Mouse (Mus musculus): ENCODE results near the gene Hacd1. TPM values are rescaled to one million over a fixed set of nuclear protein-coding genes. Genes with fewer than 3 reads are reported as not detected.

The Hacd1 gene
- 147 and 171 TPM in 2 replicates for polyA plus RNA-seq (2015; fragmentation: Nextera tagmentation; extraction: Ambion mirVana)

DNA sequence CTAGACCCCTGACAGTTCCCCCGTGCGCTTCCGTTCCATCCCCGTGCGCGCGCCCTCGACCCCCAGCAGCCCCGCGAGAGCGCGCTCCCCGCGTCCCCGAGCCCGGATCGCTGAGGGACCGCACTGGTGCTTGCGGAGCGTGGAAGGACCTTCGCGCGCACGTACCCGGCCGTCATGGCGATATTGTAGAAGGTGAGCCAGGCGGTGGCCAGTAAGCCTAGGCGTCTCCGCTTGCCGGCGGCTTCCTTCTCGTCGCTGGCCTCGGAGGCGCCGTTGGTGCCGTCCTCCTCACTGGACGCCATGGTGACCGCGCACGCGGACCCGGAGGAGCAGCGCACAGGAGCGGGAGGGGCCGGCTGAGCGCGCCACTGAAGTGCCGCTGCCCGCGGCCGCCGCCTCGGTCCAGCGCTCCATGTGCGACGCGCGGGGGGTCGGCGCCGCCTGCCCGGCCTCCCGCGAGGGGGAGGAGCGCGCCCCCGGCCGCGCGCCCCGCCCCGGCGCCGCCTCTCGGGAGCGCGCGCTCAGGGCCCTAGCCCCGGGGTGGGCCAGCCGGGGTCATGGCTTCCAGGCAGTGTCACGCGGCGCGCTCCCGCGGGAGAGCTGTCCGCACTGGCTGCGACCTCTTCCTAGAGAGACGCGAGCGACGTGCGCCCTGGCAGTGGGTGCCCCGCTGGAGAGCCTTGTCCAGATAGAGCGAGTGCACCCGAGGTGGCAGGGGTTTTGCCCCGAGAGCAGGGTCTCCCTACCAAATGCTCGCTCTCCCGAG is at the start of gene Hacd1:
Gene Hacd1, minus strand, starts transcription at position 570 of the 766 bp plus-strand sequence.

DNA sequence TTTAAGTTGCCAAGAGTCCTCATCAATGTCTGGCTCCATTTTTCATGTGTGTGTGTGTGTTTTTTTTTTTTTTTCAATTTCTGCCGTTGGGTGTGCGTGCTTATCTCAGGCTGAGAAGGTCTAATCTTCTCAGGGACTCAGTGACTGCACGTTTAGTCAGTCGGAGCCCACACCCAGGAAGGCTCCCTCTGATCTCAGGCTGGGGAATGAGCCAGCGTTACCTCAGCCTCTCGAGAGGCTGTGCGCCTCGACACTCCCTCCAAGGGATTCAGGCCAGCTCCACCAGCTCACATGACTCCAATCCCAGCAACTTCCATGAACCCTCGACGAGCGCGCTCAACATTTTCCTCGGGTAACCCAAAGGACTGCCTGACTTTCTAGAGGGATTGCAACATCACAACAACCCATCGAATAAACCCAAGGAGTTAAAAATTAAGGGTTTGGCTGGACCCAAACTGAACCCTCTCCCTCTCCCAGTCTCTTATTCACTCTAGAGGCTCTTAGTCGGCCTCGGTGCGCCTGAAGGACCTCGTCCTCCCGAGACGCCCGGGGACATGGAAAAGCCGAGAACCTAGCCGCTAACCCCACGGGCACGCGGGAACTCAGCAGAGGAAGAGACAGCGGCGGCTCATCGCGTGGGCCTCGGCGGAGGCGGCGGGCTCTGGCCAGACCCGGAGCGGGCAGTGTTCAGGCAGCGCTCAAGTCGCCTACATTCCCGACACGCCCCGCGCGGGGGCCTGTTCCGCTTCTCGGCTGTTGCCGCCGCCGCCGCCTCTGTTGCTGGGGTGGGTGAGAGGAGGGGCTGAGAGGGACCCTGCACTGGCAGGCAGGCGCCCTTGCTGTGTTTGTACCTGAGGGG is 17.7 kb upstream of the Hacd1 start, which contains the start of gene Stam:
Gene Stam, plus strand, starts transcription at position 737 of the 859 bp plus-strand sequence.

Other genes starting within 250 kb of the Hacd1 start
- 38.8 and 41.4 TPM in 2 replicates for gene Stam, start 18.0 kb upstream of the Hacd1 start, polyA plus RNA-seq (2015; fragmentation: Nextera tagmentation; extraction: Ambion mirVana)
- 0.04 and 0.25 TPM in 2 replicates for gene Tmem236, start 118.4 kb upstream of the Hacd1 start, polyA plus RNA-seq (2015; fragmentation: Nextera tagmentation; extraction: Ambion mirVana)
- 17.9 and 18.6 TPM in 2 replicates for gene Mrc1, start 173.3 kb upstream of the Hacd1 start, polyA plus RNA-seq (2015; fragmentation: Nextera tagmentation; extraction: Ambion mirVana)

Data from adrenal gland, postnatal 0 days (tissue).